Mouse (Mus musculus): ENCODE data around the gene Nmu.
A peak's percentile ranks its signal among the peaks of the same experiment; 100 is the strongest.

Nmu gene

GRCm38 (mm10) chr5:76321249-76322196 is 42.1 kb downstream of the Nmu start:
- DNase-seq (ENCODE audit: low spot score in 2 of 2): no peak

GRCm38 (mm10) chr5:76308206-76308605 is 55.4 kb downstream of the Nmu start:
- DNase-seq (ENCODE audit: low spot score in 2 of 2): no peak

GRCm38 (mm10) chr5:76306261-76306660 is 57.3 kb downstream of the Nmu start:
- no peak for DNase-seq (ENCODE audit: low spot score in 2 of 2)

- DNase-seq (ENCODE audit: low spot score in 2 of 2): no peak
These were observed 58.0 kb downstream of the Nmu start for GRCm38 (mm10) chr5:76305616-76306015.

- peak; percentile 75 to 87 for DNase-seq (ENCODE audit: low spot score in 2 of 2)
These were observed 58.9 kb downstream of the Nmu start, which contains the start of gene Clock for GRCm38 (mm10) chr5:76304452-76305341. TSS of gene Clock (minus strand) at chr5:76304792.

- DNase-seq (ENCODE audit: low spot score in 2 of 2): peak; percentile 63 to 78
These were observed 59.7 kb downstream of the Nmu start for GRCm38 (mm10) chr5:76303745-76304451.

- no peak for DNase-seq (ENCODE audit: low spot score in 2 of 2)
These were observed 60.2 kb downstream of the Nmu start for GRCm38 (mm10) chr5:76303379-76303744.

GRCm38 (mm10) chr5:76302009-76302408 is 61.6 kb downstream of the Nmu start:
- no peak for DNase-seq (ENCODE audit: low spot score in 2 of 2)

GRCm38 (mm10) chr5:76289234-76289691 is 74.3 kb downstream of the Nmu start:
- no peak for DNase-seq (ENCODE audit: low spot score in 2 of 2)

- no peak for DNase-seq (ENCODE audit: low spot score in 2 of 2)
These were observed 75.3 kb downstream of the Nmu start for GRCm38 (mm10) chr5:76288256-76288655.

- no peak for DNase-seq (ENCODE audit: low spot score in 2 of 2)
These were observed 76.5 kb downstream of the Nmu start for GRCm38 (mm10) chr5:76287062-76287461.

GRCm38 (mm10) chr5:76285699-76286098 is 77.9 kb downstream of the Nmu start:
- DNase-seq (ENCODE audit: low spot score in 2 of 2): no peak

- no peak for DNase-seq (ENCODE audit: low spot score in 2 of 2)
These were observed 79.7 kb downstream of the Nmu start for GRCm38 (mm10) chr5:76283890-76284289.
